Mouse (Mus musculus): ENCODE measurements around the gene Lmbr1. TPM values are rescaled to one million over a fixed set of nuclear protein-coding genes. Genes with fewer than 3 reads are reported as not detected.

Gene Lmbr1
- polyA plus RNA-seq, 1 experiment from 2014 or later = 42.8 TPM

GRCm38 (mm10) chr5:29380091-29380490 lies 1.9 kb upstream of the Lmbr1 start:
- H3K4me3 ChIP-seq (ENCODE audit: low read length) = no peak overlapping the region

GRCm38 (mm10) chr5:29377590-29378297 lies 446 bp downstream of the Lmbr1 start:
- peaks cover 13% of the 10 kb centered on the region for H3K4me1 ChIP-seq (ENCODE audit: control insufficient read depth, insufficient read depth, low read depth, low read length)
- under 1% methylated on average over 37 of the region's 47 CpGs for WGBS
- H3K4me2 ChIP-seq (ENCODE audit: low read length) = peak overlapping the region; percentile 95
- no peaks in the 10 kb centered on the region for H3K9me3 ChIP-seq (ENCODE audit: control insufficient read depth, low read length)
- peak overlapping the region; percentile 95 for H3K9ac ChIP-seq (ENCODE audit: low read depth, low read length)
- no peaks in the 10 kb centered on the region for H3K27me3 ChIP-seq (replicated peaks; ENCODE audit: control insufficient read depth, insufficient read depth, low read length)
- H3K36me3 ChIP-seq (ENCODE audit: control insufficient read depth, insufficient read depth, low read length) = no peaks in the 10 kb centered on the region
- peak overlapping the region; percentile 93 for H3K4me3 ChIP-seq (ENCODE audit: low read length)
- H3K27ac ChIP-seq (ENCODE audit: low read depth, low read length) = peak overlapping the region; percentile 83
- ATAC-seq = peak; percentile 87

More at GRCm38 (mm10) chr5:29380091-29380490, 1.9 kb upstream of the Lmbr1 start:
- H3K4me1 ChIP-seq (ENCODE audit: control insufficient read depth, insufficient read depth, low read depth, low read length) = peaks cover 13% of the 10 kb centered on the region
- no peaks in the 10 kb centered on the region for H3K9me3 ChIP-seq (ENCODE audit: control insufficient read depth, low read length)
- H3K9ac ChIP-seq (ENCODE audit: low read depth, low read length) = no peak overlapping the region
- no peak for ATAC-seq
- H3K27ac ChIP-seq (ENCODE audit: low read depth, low read length) = no peak overlapping the region
- H3K27me3 ChIP-seq (replicated peaks; ENCODE audit: control insufficient read depth, insufficient read depth, low read length) = no peaks in the 10 kb centered on the region
- no peak overlapping the region for H3K4me2 ChIP-seq (ENCODE audit: low read length)
- WGBS = 74% methylated on average over 2 of the region's 2 CpGs
- H3K36me3 ChIP-seq (ENCODE audit: control insufficient read depth, insufficient read depth, low read length) = no peaks in the 10 kb centered on the region

DNA sequence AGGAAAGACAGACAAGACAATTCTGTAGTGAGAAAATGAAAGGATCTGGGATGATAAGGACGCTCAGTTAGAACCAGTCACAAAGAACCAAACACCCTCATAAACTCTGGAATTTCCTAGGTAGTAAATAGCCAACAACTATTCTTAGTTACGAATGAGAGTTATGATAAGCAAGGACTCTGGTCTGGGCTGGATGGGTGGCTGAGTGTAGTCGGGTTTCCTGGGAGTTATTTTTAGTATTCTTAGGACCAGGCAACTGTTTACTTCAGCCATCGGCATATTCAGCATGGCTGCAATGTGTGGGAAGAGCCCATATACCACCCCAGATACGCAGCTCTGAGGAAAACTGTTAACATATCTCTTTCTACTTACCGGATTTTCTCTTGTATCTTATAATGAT lies 14.7 kb downstream of the Lmbr1 start:
- 91% methylated on average over 6 of the region's 6 CpGs for WGBS
- H3K4me2 ChIP-seq (ENCODE audit: low read length) = no peak overlapping the region
- no peak overlapping the region for H3K9ac ChIP-seq (ENCODE audit: low read depth, low read length)
- H3K27ac ChIP-seq (ENCODE audit: low read depth, low read length) = no peak overlapping the region
- ATAC-seq = no peak
- H3K4me3 ChIP-seq (ENCODE audit: low read length) = no peak overlapping the region
- no peaks in the 10 kb centered on the region for H3K9me3 ChIP-seq (ENCODE audit: control insufficient read depth, low read length)
- no peaks in the 10 kb centered on the region for H3K4me1 ChIP-seq (ENCODE audit: control insufficient read depth, insufficient read depth, low read depth, low read length)
- H3K36me3 ChIP-seq (ENCODE audit: control insufficient read depth, insufficient read depth, low read length) = peaks cover 26% of the 10 kb centered on the region
- H3K27me3 ChIP-seq (replicated peaks; ENCODE audit: control insufficient read depth, insufficient read depth, low read length) = no peaks in the 10 kb centered on the region

DNA sequence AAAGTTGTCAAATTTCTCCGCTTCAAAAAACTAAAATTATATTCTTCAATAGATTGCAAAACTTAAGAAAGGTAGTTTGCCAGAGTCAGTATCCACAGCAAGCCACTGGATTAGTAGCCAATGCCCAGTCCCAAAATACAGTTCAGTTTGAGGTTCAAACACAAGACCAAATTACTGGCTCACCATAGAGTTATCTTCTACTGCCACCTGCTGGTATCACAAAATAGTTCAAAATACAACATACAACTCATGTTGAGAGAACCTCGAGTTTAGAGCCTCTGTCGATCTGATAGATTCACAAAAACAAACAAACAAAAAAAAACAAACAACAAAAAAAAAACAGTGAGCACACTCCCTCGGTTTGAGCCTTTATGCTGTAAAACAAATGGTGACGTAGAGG lies 42.4 kb downstream of the Lmbr1 start:
- Histone ChIP-seq H3K36me3 (ENCODE audit: control insufficient read depth, insufficient read depth, low read length) (no peaks in the 10 kb centered on the region), H3K27me3 (replicated peaks; ENCODE audit: control insufficient read depth, insufficient read depth, low read length) (no peaks in the 10 kb centered on the region), H3K4me3 (ENCODE audit: low read length) (no peak overlapping the region), H3K9ac (ENCODE audit: low read depth, low read length) (no peak overlapping the region), H3K9me3 (ENCODE audit: control insufficient read depth, low read length) (no peaks in the 10 kb centered on the region), H3K4me1 (ENCODE audit: control insufficient read depth, insufficient read depth, low read depth, low read length) (no peaks in the 10 kb centered on the region), H3K27ac (ENCODE audit: low read depth, low read length) (no peak overlapping the region), H3K4me2 (ENCODE audit: low read length) (no peak overlapping the region)
- no peak for ATAC-seq
- 67% methylated on average over 5 of the region's 5 CpGs for WGBS

DNA sequence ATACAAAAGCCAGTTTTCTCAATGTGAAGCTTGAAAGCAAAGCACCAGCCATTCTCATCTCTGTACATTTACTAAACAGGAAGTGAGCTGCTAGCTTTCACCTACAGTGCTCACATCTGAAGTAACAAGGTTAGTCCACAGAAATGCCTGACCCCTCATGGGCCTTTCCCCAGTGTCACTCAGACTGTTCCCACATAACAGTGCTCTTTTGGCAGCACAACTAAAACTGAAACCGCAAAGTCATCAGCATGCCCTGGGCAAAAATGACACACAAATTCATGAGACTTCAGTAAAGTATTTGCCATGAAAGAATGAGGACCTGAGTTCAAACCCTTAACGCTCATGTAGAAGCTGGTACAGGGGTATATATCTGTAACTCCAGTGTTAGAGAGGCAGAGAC lies 55.7 kb downstream of the Lmbr1 start:
- H3K9ac ChIP-seq (ENCODE audit: low read depth, low read length) = no peak overlapping the region
- H3K4me2 ChIP-seq (ENCODE audit: low read length) = no peak overlapping the region
- no peaks in the 10 kb centered on the region for H3K9me3 ChIP-seq (ENCODE audit: control insufficient read depth, low read length)
- H3K27me3 ChIP-seq (replicated peaks; ENCODE audit: control insufficient read depth, insufficient read depth, low read length) = no peaks in the 10 kb centered on the region
- H3K4me1 ChIP-seq (ENCODE audit: control insufficient read depth, insufficient read depth, low read depth, low read length) = no peaks in the 10 kb centered on the region
- H3K27ac ChIP-seq (ENCODE audit: low read depth, low read length) = no peak overlapping the region
- H3K4me3 ChIP-seq (ENCODE audit: low read length) = no peak overlapping the region
- ATAC-seq = no peak
- H3K36me3 ChIP-seq (ENCODE audit: control insufficient read depth, insufficient read depth, low read length) = no peaks in the 10 kb centered on the region
- 95% methylated on average over 2 of the region's 2 CpGs for WGBS

DNA sequence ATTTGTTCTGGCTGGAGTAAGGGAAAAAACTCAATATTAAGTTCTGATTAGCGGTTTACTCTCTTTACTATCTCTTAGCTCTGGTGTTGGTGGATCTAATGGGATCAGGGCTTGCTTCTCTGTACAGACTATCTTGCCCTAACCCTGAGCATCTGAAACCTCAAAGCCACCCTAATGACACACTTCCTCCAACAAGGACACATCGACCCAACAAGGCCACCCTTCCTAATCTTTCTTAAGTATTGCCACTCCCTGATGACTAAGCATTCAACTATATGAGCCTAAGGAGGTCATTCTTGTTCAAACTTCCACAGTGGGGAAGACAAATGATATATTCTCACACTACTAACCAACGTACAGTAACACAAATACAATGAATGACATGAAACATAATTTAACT lies 69.0 kb downstream of the Lmbr1 start:
- no peak overlapping the region for H3K9ac ChIP-seq (ENCODE audit: low read depth, low read length)
- 90% methylated on average over 3 of the region's 3 CpGs for WGBS
- H3K4me2 ChIP-seq (ENCODE audit: low read length) = no peak overlapping the region
- no peaks in the 10 kb centered on the region for H3K27me3 ChIP-seq (replicated peaks; ENCODE audit: control insufficient read depth, insufficient read depth, low read length)
- peaks cover 4% of the 10 kb centered on the region; the same call in 1 of the 2 replicates for H3K36me3 ChIP-seq (ENCODE audit: control insufficient read depth, insufficient read depth, low read length)
- H3K4me3 ChIP-seq (ENCODE audit: low read length) = no peak overlapping the region
- no peak overlapping the region for H3K27ac ChIP-seq (ENCODE audit: low read depth, low read length)
- H3K4me1 ChIP-seq (ENCODE audit: control insufficient read depth, insufficient read depth, low read depth, low read length) = no peaks in the 10 kb centered on the region
- H3K9me3 ChIP-seq (ENCODE audit: control insufficient read depth, low read length) = no peaks in the 10 kb centered on the region
- no peak for ATAC-seq

GRCm38 (mm10) chr5:29293194-29293593 lies 85.0 kb downstream of the Lmbr1 start:
- H3K9ac ChIP-seq (ENCODE audit: low read depth, low read length) = no peak overlapping the region
- peak; percentile 74; the same call in 1 of the 2 replicates for ATAC-seq
- no peaks in the 10 kb centered on the region for H3K4me1 ChIP-seq (ENCODE audit: control insufficient read depth, insufficient read depth, low read depth, low read length)
- no peak overlapping the region for H3K4me2 ChIP-seq (ENCODE audit: low read length)
- 25% methylated on average over 2 of the region's 2 CpGs for WGBS
- H3K36me3 ChIP-seq (ENCODE audit: control insufficient read depth, insufficient read depth, low read length) = no peaks in the 10 kb centered on the region
- H3K4me3 ChIP-seq (ENCODE audit: low read length) = no peak overlapping the region
- no peaks in the 10 kb centered on the region for H3K27me3 ChIP-seq (replicated peaks; ENCODE audit: control insufficient read depth, insufficient read depth, low read length)
- H3K27ac ChIP-seq (ENCODE audit: low read depth, low read length) = no peak overlapping the region
- H3K9me3 ChIP-seq (ENCODE audit: control insufficient read depth, low read length) = no peaks in the 10 kb centered on the region

DNA sequence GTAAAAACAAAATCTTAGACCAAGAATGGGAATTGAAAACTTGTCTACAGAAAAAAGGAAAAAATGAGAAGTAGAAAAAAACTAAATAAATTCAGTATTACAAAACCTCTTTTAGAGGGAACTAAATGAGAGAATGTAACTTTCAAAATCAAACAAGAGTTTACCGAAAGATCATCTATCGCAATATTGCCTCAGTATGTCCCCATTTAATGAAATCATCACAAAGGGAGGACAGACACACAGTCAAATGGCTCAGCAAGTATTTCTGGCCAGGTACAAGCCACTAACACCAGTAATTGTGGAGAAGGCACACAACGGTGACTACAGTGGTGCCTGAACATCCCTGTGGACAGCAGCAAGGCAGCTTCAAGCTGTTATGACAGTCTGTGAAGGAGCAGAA lies 88.1 kb downstream of the Lmbr1 start:
- Histone ChIP-seq H3K9ac (ENCODE audit: low read depth, low read length) (no peak overlapping the region), H3K4me2 (ENCODE audit: low read length) (no peak overlapping the region), H3K4me1 (ENCODE audit: control insufficient read depth, insufficient read depth, low read depth, low read length) (no peaks in the 10 kb centered on the region), H3K27ac (ENCODE audit: low read depth, low read length) (no peak overlapping the region), H3K4me3 (ENCODE audit: low read length) (no peak overlapping the region), H3K36me3 (ENCODE audit: control insufficient read depth, insufficient read depth, low read length) (no peaks in the 10 kb centered on the region), H3K9me3 (ENCODE audit: control insufficient read depth, low read length) (no peaks in the 10 kb centered on the region), H3K27me3 (replicated peaks; ENCODE audit: control insufficient read depth, insufficient read depth, low read length) (no peaks in the 10 kb centered on the region)
- no peak for ATAC-seq
- 97% methylated on average over 3 of the region's 3 CpGs for WGBS

DNA sequence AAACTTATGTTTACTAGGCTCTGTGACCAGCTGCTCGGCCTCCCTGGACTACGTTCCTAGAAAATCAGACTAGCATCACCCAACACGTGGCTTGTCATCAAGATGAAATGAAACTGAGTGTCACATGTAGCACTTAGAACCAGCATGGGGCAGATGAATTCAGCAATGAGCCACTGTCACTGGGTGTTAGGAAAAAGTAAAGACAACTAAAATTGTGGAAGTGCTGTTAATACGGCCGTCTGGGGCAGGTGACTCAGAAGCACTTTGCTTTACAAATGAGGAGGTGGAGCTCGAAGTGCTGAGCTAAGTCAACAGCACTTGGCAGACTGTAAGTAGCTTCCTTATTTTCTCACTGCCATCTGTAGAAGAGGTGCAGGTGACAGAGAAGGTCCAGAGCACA lies 88.5 kb downstream of the Lmbr1 start:
- H3K9ac ChIP-seq (ENCODE audit: low read depth, low read length) = no peak overlapping the region
- 83% methylated on average over 6 of the region's 6 CpGs for WGBS
- ATAC-seq = no peak
- no peaks in the 10 kb centered on the region for H3K9me3 ChIP-seq (ENCODE audit: control insufficient read depth, low read length)
- no peaks in the 10 kb centered on the region for H3K27me3 ChIP-seq (replicated peaks; ENCODE audit: control insufficient read depth, insufficient read depth, low read length)
- no peak overlapping the region for H3K4me3 ChIP-seq (ENCODE audit: low read length)
- H3K36me3 ChIP-seq (ENCODE audit: control insufficient read depth, insufficient read depth, low read length) = no peaks in the 10 kb centered on the region
- H3K4me2 ChIP-seq (ENCODE audit: low read length) = no peak overlapping the region
- no peak overlapping the region for H3K27ac ChIP-seq (ENCODE audit: low read depth, low read length)
- H3K4me1 ChIP-seq (ENCODE audit: control insufficient read depth, insufficient read depth, low read depth, low read length) = no peaks in the 10 kb centered on the region

Data from hindbrain, embryonic 16.5 days (tissue).